Mouse (Mus musculus) stomach, postnatal 0 days (tissue): ENCODE measurements at regions not wholly inside any gene's neighbourhood (a gene's known extent, or its start where the extent isn't known, plus 50 kb on each side); places are given as distances from the start of the nearest gene placed in this dataset.
A peak's percentile ranks its signal among the peaks of the same experiment; 100 is the strongest.

Experiments used
- ATAC-seq: fragments of 200-750 bp; cut with Nextera tagmentation; 2 replicates; pipeline ENCODE4 v1.8.0; 2017; ENCODE audit not compliant: low FRiP score, low TSS enrichment
- DNase-seq: peaks from one replicate; pipeline ENCODE4 v3.0.0-alpha.2; 2016; ENCODE audit warnings: low spot score
- H3K27ac ChIP-seq: fragments of 300-500 bp; sonication (generic); replicated peaks from 2 replicates; pipeline ENCODE4 v1.5.1; 2014; ENCODE audit warnings: mild to moderate bottlenecking, control low read depth
- H3K27me3 ChIP-seq: fragments of 300-500 bp; sonication (generic); 2 replicates; pipeline ENCODE4 v1.6.1; 2014; ENCODE audit warnings: low read length; ENCODE audit not compliant: control insufficient read depth, insufficient read depth
- H3K36me3 ChIP-seq: fragments of 300-500 bp; sonication (generic); 2 replicates; pipeline ENCODE4 v1.6.1; 2014; ENCODE audit warnings: low read length, mixed read lengths; ENCODE audit not compliant: control insufficient read depth, insufficient read depth
- H3K4me1 ChIP-seq: fragments of 300-500 bp; sonication (generic); replicated peaks from 2 replicates; pipeline ENCODE4 v1.6.1; 2014; ENCODE audit warnings: antibody characterized with exemption; ENCODE audit not compliant: control insufficient read depth, insufficient read depth
- H3K4me2 ChIP-seq: fragments of 300-500 bp; sonication (generic); replicated peaks from 2 replicates; pipeline ENCODE4 v1.6.1; 2014; ENCODE audit warnings: low read depth, mild to moderate bottlenecking, control low read depth, moderate library complexity
- H3K4me3 ChIP-seq: fragments of 300-500 bp; sonication (generic); 2 replicates; pipeline ENCODE4 v1.5.1; 2014; ENCODE audit warnings: low read depth, low read length, control low read depth
- H3K9ac ChIP-seq: fragments of 300-500 bp; sonication (generic); 2 replicates; pipeline ENCODE4 v1.6.1; 2014; ENCODE audit warnings: mild to moderate bottlenecking, low read length, control low read depth, mixed read lengths
- H3K9me3 ChIP-seq: fragments of 300-500 bp; sonication (generic); 2 replicates; pipeline ENCODE4 v1.6.1; 2016; ENCODE audit warnings: low read length; ENCODE audit not compliant: control insufficient read depth
- CTCF ChIP-seq: IDR thresholded peaks from 2 replicates; pipeline ENCODE4 v1.5.1; 2016; ENCODE audit warnings: antibody characterized with exemption, low read depth, mild to moderate bottlenecking, moderate library complexity
- EP300 ChIP-seq: optimal IDR thresholded peaks from 2 replicates; pipeline ENCODE3; 2016; ENCODE audit warnings: antibody characterized with exemption
- WGBS: fragments of 180-500 bp; shearing (Covaris S2); extraction: QIAGEN DNeasy Blood & Tissue Kit; methylation state at CpG from one replicate; pipeline ENCODE4 v1.1.7; 2014; 5-methylcytosine and 5-hydroxymethylcytosine counted together

DNA sequence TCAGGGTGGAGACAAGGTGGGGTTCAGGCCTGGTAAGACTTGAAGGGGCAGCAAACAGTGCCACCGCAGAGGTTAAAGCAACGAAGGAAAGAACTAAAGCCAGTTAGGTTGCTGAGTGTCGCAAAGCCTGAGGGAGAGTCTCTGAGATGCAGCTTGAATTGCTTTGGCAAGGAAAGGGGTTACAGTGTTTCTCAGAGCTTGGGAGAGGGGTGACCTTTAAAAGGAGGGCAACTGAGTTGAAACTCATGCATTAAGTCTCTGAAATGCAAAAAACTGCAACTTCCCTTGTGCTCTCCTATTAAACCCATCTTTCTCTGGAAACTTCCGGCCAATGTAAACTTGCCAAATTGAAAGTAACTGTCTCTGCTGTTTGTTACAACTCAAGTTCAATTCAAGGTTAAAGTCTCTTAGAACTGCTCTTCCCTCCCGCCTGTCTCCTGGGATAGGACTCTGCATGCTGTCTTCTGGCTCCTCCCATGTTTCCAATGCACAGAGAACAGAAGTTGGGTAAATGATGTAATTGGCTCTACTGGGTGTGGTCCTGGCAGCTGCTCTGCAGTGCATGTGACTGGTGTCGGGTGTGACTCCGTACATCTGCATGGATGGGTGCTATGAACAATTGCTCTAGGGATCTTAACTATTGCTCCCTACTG lies 181.4 kb upstream of the Gas1 start:
- Histone ChIP-seq H3K4me2 (no peak overlapping the region), H3K27me3 (no peaks in the 10 kb centered on the region), H3K9ac (no peak overlapping the region), H3K27ac (peak overlapping the region; percentile 40), H3K4me1 (no peaks in the 10 kb centered on the region), H3K4me3 (no peak overlapping the region), H3K36me3 (no peaks in the 10 kb centered on the region), H3K9me3 (no peaks in the 10 kb centered on the region)
- WGBS, result 27% methylated on average over 7 of the region's 7 CpGs
- peak; percentile 19 for DNase-seq
- TF ChIP-seq CTCF (no peak), EP300 (no peak)
- ATAC-seq, result peak; percentile 83; the same call in 1 of the 2 replicates

DNA sequence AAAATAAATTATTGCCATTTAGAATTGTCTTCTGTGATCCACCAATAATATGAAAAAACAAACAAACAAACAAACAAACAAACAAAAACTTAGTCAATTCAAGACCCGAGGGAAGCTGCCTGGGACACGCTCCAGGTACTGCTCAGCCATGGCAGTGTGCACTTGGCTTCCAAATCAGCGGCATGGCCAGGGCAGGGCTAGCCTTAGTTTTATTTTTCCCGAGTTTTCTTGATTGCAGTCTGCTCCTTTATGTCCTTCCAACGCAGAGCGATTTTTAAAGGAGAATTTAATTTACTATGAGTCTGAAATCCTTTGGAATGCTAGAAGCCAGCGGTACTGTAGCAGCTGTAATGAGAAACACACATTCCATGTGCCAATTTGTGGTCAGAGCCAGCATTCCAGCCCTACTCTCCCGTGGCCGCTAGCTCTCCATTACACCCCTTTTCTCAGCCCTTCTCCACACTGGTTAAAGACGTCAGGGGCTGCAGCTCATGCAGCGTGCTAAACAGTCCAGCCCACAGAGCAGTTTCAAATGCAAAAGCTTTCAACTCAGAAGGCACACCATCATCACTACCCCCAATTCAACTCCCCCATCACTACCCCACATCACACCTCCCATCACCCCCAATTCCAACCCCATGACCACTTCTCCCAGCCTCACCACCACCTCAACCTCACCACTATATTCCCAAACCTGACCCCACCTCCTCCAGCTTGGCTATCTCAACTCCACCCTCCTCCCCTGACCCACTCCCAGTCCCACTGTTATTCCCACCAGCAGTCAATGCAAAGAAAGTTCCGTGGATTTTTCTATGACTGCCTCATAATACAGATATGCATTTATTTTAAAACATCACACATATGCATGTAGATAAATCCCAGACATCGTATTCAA lies 187.9 kb upstream of the Gas1 start:
- DNase-seq (no peak), ATAC-seq (0 out of 2 replicates have a peak, but pooled peaks have one; percentile 26)
- H3K36me3 ChIP-seq, result no peaks in the 10 kb centered on the region
- no peaks in the 10 kb centered on the region for H3K9me3 ChIP-seq
- no peak overlapping the region for H3K27ac ChIP-seq
- no peaks in the 10 kb centered on the region for H3K4me1 ChIP-seq
- no peak overlapping the region for H3K4me2 ChIP-seq
- H3K27me3 ChIP-seq, result no peaks in the 10 kb centered on the region
- no peak overlapping the region for H3K4me3 ChIP-seq
- 43% methylated on average over 13 of the region's 13 CpGs for WGBS
- no peak overlapping the region for H3K9ac ChIP-seq
- TF ChIP-seq CTCF, result no peak
- no peak for TF ChIP-seq EP300

DNA sequence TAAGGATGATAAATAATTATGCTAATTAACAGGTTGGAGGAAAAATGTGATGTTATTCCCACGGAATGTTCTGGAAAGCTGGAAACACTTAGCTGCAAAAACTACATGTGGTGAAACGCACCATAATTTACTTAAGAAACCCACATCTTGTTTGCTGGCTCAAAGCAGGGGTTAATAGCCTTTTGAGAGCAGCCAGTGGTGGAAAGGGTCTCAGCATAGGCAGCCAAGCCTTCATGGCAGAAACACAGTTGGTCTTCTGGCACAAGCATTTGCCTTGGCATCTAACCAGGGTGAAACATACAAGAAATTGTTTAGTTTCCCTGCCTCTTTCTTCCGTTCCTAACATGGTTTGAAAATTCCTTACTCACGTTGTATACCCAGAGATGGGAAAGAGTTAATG lies 192.1 kb upstream of the Gas1 start:
- ATAC-seq, result no peak
- Histone ChIP-seq H3K4me3 (no peak overlapping the region), H3K9me3 (no peaks in the 10 kb centered on the region), H3K4me1 (no peaks in the 10 kb centered on the region), H3K36me3 (no peaks in the 10 kb centered on the region), H3K27me3 (no peaks in the 10 kb centered on the region), H3K9ac (no peak overlapping the region), H3K4me2 (no peak overlapping the region), H3K27ac (no peak overlapping the region)
- TF ChIP-seq CTCF, result no peak
- no peak for TF ChIP-seq EP300
- DNase-seq, result no peak
- WGBS, result 49% methylated on average over 4 of the region's 4 CpGs

DNA sequence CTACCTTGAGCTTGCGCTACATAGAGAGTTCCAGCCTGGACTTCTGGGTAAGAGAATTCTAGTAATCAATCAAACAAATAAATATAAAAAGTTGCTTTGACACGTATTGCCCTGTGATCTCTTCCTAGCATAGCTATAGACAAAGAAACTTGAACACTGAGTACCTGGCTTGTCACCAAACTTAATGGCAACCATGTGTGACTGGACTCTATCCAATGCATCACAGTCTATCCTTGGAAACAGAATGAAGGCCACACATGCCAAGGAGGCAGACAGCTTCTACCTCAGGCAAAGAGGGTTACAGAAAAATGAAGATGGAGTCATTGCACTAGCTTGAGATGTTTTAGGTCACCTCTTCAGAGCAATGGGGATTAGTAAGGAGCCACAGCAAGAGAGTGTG lies 194.5 kb upstream of the Gas1 start:
- no peak overlapping the region for H3K9ac ChIP-seq
- TF ChIP-seq CTCF, result no peak
- H3K4me3 ChIP-seq, result no peak overlapping the region
- H3K27ac ChIP-seq, result no peak overlapping the region
- no peak overlapping the region for H3K4me2 ChIP-seq
- 76% methylated on average over 2 of the region's 2 CpGs for WGBS
- no peaks in the 10 kb centered on the region for H3K27me3 ChIP-seq
- no peaks in the 10 kb centered on the region for H3K4me1 ChIP-seq
- DNase-seq (no peak), ATAC-seq (no peak)
- H3K36me3 ChIP-seq, result no peaks in the 10 kb centered on the region
- H3K9me3 ChIP-seq, result no peaks in the 10 kb centered on the region

DNA sequence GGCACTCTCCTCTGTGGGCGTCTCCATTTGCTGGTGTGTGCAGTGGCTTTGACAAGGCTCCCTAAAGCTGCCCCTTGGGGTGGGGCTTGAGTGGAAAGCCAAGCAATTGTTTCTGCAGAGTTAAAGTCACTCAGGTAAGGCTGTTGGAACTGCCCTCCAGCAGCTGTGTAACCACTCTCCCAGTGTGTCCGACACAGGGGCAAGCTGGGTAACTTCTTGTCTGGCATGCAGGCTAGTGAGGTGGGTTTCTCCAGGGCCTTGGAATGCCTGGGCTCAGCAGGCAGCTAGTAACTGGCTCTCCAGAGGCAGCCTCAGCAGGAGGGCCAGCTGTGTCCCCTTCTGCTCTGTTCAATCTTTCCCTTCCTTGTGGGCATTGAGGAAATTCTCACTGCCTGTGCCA lies 199.5 kb upstream of the Gas1 start:
- Histone ChIP-seq H3K27ac (no peak overlapping the region), H3K4me3 (no peak overlapping the region), H3K27me3 (no peaks in the 10 kb centered on the region), H3K4me2 (no peak overlapping the region), H3K9ac (no peak overlapping the region), H3K9me3 (no peaks in the 10 kb centered on the region), H3K4me1 (no peaks in the 10 kb centered on the region), H3K36me3 (no peaks in the 10 kb centered on the region)
- DNase-seq, result peak; percentile 18
- TF ChIP-seq EP300 (no peak), CTCF (no peak)
- 65% methylated on average over 2 of the region's 2 CpGs for WGBS
- no peak for ATAC-seq

DNA sequence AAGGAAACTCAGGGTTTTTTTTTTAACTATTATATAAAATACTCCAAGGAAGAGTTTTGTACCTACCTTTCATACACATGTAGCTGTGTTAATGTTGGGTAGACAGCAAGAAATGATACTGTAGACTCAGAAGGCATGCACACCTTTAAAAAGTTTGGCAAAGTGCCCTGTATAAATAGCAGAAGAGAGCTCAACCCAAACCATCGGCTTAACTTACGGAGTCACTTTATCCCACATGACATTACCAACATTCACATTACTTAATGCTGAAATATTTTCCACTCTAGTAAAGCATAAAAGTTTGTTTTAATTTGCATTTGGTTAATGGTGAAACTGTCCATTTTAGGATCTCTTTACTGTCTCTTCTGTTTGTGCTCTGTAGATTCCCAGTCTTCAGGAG lies 205.7 kb upstream of the Gas1 start:
- Histone ChIP-seq H3K4me2 (no peak overlapping the region), H3K27ac (no peak overlapping the region), H3K9me3 (no peaks in the 10 kb centered on the region), H3K36me3 (no peaks in the 10 kb centered on the region), H3K9ac (no peak overlapping the region), H3K27me3 (no peaks in the 10 kb centered on the region), H3K4me1 (no peaks in the 10 kb centered on the region), H3K4me3 (no peak overlapping the region)
- ATAC-seq (no peak), DNase-seq (no peak)
- TF ChIP-seq CTCF (no peak), EP300 (no peak)
- 45% methylated on average over 2 of the region's 2 CpGs for WGBS
